Mouse (Mus musculus) thymus, postnatal 36 days (tissue): ENCODE data around the gene Cnga3.

Source experiments
- DNase-seq, 2 experiments: peaks; one replicate each; pipeline ENCODE4 v3.0.0; 2022; ENCODE audit warnings: mixed read lengths in 2 of 2

Cnga3 gene

DNA sequence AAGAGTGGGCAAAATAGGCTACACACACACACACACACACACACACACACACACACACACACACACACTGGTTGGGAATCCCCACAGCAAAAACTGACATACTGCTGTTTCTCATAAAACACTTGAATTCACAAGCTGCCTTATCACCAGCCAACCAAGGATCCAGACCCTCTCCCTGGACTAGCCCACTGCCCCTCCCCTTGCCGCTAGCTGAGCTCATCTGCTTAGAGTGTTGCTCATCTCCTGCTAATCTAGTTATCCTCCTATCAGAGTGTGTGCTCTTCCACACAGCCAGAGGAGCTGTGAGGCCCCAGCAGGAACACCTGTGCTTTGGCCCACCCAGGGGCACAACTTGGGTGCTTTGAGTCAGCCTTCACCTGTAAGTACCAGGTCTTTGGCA is at the start of gene Cnga3:
Gene Cnga3, plus strand, starts transcription at position 291 of the 400 bp plus-strand sequence.
- DNase-seq, result no peak

DNA sequence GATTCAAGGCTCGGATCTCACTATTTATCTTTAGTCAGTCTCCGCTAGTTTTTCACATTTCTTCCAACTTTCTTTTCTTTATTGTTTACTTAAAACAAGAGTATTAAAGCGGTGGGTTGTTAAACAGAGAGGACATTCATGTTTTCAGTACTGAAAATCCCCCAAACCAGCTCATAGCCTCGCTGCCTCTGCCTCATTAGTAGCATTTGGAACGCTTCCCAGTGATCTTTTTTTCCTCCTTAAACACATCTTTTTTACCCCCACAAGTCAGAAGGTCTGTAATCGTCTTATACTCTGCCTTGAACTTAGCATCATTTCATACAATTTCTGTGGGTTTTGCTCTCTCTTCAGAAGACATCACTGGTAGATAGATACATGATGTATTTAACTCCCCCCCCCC is 48.2 kb upstream of the Cnga3 start:
- DNase-seq, result no peak

DNA sequence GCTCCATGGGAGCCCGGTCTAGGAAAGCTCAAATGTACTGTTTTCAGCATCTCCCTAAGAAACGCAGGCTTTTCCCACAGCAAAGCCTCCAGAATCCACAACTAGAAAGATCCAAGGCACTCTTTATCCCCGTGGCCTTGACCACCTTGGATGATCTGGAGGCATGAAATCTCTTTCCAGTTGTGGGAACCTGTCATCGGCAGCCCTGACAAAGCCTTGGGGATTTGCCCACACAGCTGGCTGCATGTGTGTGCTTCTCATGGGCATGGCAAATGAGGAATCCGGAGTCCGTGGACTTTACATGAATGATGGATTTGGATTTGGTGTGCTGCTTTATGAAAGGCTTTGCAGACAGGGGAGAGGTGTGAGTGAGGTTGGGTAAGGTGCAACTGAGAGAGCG is 46.3 kb upstream of the Cnga3 start:
- DNase-seq, result no peak

DNA sequence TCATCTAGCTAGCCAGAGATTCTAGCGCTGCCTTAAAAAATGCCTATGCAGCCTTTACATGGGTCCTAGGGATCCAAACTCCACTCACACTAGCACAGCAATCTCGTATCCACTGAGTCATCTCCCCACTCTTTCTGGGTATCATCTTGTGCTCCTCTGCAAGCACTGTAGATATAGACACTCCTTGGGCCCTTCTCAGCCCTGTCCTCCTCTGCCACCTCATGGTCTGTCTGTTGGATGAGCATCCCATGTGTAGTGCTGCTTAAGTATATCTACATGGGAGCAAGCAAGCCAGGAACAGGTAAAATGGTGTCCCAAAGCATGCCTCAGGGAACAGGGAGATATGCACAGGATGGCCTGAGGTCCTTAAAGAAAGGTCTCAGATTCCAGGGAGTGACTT is 36.4 kb upstream of the Cnga3 start:
- no peak for DNase-seq

DNA sequence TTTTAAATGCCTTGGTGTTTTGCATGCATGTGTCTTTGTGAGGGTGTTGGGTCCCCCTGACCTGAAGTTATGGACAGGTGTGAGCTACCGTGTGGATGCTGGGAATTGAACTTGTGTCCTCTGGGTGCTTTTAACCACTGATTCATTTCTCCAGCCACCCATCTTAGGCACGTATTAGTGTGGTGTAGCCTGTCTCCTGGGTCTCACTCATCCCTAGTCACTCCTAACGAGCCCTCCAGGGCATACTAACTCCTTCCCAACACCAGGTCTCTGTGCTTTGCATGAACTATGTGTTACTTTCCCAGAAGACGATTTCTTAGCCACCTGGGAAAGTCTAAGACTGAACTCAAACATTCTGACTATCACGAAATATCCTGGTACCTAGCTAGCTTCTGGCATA is 34.4 kb upstream of the Cnga3 start:
- no peak for DNase-seq

DNA sequence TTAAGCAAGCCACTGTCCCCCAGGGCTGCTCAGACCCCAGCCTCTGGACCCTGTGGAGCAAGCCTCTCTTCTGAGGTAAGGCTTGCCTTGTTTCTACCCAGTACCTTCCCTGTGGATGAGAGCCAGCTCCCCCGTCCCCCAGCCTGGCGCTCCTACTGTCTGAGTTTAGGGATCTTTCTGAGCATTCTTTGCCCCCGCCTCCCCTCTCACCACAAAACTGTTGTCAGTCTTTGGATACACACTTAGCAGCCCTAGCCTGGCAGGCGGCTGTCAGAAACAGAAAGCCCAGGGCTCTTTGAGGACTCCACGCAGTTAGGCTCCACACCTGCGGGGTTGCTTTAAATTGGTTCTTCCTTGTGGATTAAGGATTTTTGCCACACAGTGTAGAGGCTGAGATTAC is 27.2 kb upstream of the Cnga3 start:
- no peak for DNase-seq

DNA sequence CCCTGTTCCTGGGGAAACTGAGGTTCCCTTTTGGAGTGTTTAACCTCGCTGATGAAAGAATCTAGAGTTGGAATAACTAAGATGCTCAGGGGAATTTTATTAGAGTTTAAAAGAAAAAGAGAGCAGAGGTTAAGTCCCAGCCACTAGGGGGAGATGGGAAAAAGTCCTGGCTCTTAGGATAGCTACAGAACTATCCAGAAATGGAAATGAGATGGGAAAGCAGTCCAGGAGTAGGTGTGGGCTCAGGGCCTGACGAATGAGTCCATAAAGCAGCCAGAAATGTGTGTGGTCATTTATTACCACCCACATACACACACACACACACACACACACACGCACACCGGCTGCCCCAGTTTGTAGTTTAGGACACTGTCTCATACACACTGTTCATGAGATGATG is 19.6 kb upstream of the Cnga3 start:
- no peak for DNase-seq

DNA sequence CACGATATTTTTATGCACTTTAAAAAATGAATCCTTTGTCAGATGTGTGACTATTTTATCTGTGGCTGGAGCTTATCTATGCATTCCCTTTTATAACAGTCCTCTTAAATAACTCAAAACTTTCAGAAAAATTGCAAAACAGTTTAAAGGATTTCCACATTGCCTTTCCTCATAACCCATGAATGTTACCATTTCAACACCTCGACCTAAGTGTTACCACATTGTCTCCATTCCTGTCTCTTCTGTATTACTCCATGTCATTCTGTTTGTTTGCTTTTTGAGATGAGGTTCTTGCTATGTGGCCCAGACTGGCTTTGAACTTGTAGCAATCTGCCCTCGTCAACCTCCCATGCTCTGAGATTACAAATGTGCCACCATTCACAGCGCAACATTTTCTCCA is 12.8 kb upstream of the Cnga3 start:
- DNase-seq, result no peak

DNA sequence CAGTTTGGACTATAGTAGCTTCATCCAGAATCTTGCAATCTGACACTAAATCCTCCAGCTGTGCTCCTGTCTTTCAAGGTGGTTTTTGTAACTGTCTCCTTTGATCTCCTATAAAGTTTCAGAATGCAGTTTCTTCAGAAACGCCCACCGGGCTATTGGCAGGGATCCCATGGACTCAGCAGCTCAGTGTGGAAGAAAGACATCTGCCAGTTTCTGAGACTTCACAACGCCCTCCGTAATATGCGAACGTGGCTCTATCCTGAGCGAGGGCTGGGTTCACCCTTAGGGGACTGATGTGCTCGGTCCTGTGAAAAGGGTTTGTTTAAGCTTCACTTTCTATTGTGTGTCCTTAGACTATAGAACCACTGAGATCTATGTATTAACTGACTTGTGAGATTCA is 6.5 kb upstream of the Cnga3 start:
- no peak for DNase-seq

DNA sequence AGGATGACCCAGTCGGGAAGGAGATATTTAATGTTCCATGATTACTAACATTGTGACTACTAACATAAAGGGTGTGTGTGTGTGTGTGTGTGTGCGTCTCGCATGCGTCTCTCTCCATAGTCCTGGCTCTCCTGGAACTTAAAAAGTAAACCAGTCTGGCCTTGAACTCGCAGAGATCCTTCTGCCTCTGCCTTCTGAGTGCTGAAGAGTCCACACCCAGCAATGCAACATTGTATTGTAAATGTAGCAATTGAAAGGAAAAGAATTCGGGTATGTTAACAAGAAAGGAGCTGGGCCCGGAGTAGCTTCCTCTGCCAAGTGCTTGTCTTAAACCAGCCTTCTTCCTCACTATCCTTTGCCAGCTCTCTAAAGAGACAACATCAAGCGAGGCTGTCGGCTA is 1.9 kb upstream of the Cnga3 start:
- no peak for DNase-seq

DNA sequence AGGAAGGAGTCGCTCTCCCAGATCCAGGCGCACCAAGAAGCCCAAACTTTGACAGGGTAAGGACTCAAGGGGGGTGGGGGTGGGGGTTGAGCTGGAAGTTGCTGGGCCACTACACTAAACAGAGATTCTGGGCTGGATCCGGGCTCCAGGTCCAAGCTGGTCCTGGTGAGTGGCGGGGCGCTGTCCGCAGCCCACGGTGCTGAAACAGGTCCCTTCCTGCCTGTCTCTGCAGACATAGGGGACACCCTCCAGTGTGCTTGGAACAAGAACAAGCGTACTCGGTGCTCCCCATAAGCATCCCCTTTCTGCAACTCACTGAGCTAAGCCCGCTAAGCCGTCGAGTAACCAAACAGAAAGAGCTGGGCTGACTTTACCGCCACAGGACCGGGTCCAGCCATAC is 4.2 kb downstream of the Cnga3 start:
- DNase-seq, result peak; percentile 23 to 32

DNA sequence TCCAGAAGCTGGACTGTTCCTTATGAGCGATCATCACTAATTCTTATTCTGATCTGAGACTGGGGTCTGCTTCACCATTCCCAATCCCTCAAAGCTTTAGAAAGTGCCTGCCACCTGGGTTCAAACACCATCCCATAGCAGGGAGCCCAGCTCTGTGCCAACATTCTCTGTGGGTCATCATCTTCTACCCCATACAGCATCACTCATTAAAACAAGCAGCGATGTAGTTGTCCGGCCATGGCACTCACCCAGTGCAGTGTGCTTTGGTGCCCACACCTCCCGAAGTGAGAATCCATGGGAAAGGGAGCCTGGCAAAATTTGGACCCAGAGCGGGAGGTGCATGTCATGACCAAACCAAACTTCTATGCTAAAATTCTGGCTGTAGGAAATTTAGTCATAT is 5.4 kb downstream of the Cnga3 start:
- DNase-seq, result no peak

DNA sequence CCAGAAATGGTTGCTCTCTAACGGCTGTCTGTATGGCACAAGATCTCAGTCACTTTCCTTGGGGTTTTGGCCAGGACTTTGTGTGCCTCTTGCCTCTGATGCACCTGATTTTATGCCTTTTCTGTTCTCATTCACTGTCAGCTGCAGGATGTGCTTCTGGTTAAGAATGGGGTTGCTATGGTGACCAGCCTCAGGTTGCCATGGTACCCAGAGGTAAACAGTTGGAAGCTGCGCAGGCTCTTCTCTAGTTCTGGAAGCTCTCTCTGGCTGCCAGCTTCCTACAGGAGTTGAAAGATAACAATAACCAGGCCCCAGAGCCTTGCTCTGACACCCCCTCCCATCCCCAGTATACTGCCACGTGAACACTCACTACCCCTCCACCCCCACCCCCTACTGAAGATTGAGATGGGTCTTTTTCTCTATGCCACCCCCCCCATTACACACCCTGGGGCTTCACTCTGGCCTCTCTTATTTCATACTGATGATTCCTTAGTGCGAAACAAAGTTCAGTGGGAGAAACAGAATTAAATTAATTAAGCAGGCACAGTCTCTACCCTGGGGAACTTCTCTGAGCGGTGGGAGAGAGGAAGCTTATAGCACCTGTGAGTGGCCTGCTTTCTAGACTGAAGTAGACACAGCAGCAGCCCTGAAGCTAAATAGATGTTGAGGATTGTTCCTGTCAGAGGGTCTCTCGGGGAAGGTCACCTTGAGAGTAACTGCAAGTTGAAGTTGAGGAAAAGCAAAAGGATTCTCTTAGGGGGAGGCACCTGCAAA is 6.1 kb downstream of the Cnga3 start:
- peak in 1 of 2 experiments; percentile 9 for DNase-seq

DNA sequence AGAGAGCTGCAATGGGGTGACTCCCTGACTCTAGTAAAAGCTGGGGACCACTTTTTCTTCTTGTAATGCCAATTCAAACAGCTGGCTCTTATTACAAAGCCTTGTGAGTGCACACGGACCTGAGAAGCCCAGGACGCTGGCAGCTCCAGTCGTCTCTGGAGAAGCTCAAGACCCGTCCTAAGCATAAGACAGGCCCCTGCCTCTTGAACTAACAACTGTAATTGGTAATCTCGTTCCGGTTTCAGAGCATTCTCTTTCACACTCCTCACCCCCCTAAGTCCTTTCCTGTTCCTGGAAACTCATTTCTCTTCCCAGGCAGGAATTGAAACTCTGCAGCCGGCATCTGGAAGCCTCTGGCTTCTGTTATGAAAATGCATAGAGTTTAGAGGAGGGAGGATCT is 7.8 kb downstream of the Cnga3 start:
- no peak for DNase-seq

DNA sequence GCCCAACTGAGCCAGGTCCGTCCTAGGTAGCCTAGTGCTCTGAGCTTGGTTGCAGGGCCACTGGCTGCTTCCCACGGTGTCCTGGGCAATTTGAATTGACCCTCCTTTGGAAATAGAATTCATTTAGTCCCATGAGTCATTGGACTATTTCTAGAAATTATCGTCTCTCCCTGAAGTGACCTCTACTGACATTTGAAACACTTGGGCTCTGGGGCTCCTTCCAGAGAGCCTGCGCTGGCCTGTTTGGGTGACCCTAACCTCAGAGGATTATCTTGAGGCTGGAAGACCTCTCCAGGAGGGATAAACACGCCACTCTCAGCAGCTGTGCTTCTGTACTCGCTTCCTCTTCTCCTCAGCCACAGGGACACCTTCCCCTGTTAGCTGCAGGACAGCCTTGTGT is 16.2 kb downstream of the Cnga3 start:
- no peak for DNase-seq

DNA sequence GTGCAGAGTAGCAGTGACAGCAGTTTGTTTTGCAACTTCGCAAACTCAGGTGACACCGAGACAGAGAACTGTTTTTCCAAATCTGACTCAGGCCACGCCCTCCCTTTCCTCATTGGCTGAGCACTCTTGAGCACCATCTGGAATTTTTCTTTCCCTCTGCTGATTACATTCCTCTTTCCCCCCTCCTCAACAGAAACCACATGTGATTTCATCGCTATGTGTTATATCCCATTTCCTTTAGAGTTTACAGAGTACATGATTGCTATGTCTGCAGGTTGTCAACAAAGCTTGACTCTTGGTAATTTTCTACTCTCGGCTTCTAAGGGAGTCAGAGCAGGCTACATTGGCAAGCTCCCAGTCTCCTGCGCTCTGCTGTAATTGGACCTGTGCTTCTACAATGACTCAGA is 17.1 kb downstream of the Cnga3 start:
- DNase-seq, result no peak

DNA sequence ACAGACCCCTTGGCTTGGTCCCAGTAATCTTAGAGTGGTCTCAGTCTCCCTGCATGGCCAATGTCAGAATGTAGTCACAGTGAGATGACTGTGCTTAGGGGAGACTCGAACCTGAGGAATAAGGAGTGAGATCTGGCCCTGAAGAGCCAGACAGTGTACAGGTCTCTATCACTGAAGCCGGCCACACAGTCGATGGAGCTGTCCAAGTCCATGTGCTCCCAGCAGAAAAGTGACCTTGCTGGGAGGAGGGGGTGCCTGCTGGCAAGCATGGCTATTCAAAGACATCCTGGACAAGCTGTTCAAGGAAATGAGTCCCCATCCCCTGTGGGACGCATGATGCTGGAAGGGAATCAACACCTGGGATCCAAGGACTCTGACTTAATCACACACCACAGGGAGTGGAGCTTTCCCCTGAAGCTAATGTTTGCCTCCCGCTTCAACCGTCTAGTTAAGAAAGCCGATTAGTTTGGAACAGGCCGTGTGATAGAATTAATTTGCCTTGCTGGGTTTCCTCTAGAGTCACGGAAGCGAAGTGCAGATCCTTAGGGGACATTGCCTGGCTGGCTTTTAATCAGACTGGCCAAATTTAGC is 24.9 kb downstream of the Cnga3 start:
- no peak for DNase-seq

DNA sequence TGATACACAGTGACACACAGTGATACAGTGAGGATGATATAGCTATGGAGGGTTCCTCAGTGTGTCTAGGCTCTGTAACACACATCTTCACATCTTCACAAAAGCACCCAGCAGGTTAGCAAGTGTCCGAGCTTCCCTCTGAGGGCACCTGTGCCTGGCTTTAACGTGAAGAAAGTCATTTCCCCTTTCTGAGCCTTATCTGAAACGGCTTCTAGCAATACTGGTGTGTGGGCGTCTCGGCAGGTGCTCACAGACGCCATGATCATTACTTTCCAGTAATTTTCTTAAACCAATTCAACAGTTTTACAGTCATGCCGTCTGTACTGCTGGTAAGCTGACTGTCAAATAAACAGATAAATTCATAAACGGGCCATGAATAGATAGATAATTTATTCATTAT is 28.0 kb downstream of the Cnga3 start:
- no peak for DNase-seq

DNA sequence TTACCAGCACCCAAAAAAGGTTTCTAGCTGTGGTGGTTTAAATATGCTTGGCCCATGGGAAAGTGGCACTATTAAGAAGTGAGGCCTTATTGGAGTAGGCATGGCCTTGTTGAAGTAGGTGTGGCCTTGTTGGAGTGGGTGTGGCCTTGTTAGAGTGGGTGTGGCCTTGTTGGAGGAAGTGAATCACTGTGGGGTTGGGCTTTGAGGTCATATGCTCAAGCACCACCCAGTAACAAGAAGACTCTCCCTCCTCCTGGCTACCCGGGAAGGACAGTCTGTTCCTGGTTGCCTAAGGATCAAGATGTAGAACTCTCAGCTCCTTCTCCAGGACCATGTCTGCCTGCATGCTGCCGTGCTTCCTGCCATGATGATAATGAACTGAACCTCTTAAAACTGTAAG is 32.2 kb downstream of the Cnga3 start:
- no peak for DNase-seq

DNA sequence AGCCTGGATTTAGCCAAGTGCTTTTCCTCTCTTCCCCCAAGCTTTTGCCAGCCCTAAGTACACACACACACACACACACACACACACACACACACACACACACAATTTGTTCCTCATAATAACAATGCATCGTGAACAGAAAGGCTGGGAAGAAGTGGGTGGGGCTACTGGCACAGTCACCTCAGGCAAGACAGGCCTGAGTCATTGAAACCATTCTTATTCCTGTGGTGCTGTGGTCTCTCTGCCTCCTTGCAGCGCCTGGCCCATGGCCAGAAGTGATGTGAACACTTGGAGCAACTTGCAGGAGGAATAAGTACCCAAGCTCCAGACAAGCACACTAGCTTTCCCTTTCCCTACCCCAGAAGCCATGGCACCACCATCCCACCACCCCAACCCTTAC is 34.2 kb downstream of the Cnga3 start:
- no peak for DNase-seq

DNA sequence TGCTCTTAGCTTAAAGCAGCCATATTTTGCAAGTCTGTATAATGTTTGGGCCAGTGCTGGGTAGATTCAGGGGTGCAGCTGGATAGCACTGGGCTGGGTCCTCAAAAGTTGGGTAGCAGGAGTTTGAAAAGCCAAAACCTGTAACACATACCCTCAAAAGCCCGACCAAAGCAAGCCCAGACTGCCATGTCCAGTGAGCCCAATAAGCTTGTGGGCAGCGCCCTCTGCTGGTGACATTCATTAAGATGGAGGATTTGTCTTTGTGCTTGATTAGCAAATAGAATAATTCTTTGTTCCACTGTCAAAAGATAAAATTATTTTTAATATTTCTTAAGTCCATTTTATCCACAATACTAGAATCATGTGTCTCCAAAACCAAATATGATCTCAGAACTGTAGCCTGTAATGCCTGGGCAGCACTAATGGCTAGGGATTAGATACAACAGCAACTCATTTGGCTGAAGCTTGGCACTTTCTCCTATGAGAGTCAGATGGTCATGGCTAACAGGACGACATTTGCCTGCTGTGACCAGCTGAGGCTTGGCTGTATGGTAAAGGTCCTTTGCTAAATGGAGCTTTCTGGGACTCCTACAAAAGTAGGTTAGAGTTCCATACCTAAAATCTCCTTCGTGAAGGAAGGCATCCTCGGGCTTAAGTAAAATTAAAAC is 36.5 kb downstream of the Cnga3 start:
- DNase-seq, result peak; percentile 59 to 67

DNA sequence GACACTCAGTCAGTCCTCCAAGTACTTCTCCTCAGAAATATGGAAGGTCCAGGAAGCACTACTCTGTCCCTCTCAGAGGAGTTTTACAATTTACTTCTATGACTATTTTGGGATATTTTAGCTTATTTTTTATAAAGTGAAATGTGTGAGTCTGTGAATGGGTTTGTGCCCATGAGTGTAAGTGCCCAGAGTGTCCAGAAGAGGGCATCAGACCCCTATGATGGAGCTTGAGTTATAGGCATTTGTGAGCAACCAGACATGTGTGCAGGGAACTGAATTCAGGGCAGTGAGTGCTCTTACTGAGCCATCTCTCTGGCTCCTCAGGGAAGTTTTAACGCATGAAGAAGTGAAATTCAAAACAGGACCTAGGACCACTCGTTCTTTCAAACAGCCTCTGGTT is 44.2 kb downstream of the Cnga3 start:
- DNase-seq, result no peak

DNA sequence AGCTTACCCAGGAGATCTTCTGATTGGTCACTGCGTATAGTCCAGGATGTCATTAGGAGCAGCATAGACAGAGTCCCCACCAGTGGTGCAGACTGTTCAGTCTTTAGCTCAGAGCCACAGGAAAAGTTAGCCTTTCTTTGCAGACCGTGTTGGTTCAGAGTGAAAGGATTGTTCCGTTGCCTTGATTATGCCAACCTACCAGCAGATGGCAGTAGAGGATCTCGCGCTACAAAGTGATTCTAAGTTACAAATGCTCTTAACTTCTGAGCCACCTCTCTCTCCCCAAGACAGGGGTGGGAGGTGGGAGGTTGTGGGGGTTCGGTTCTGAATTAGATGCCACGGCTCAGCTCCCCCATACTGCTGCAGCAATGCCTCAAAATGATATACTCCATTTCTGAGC is 58.2 kb downstream of the Cnga3 start:
- peak; percentile 42 to 46 for DNase-seq

DNA sequence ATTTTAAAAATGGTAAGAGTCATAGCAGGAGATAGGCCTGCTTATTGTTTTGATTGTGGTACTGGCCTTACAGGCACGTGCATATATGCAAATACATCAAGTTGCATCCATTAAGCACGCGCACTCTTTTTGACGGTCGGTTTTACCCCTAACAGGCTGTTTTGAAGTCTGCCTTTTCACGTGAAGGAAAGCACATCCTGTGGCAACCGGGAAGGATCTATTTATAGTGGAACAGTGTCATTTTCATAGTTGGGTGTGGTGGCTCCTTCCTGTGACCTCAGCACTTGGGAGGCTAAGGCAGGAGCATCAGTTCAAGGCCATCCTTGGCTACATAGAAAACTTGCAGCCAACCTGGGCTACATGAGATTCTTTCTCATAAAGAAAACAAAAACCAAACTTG is 72.3 kb downstream of the Cnga3 start:
- no peak for DNase-seq
